Mouse (Mus musculus): ENCODE measurements at regions not wholly inside any gene's neighbourhood (a gene's known extent, or its start where the extent isn't known, plus 50 kb on each side); places are given as distances from the start of the nearest gene placed in this dataset.
A peak's percentile ranks its signal among the peaks of the same experiment; 100 is the strongest.

GRCm38 (mm10) chr1:76373931-76374330 is 827.9 kb downstream of the Slc4a3 start:
- DNase-seq, result no peak

GRCm38 (mm10) chr1:76378154-76378553 is 832.1 kb downstream of the Slc4a3 start:
- DNase-seq, result no peak

GRCm38 (mm10) chr1:76392536-76392935 is 846.5 kb downstream of the Slc4a3 start:
- no peak for DNase-seq

- no peak for DNase-seq
Measured at GRCm38 (mm10) chr1:76394038-76394437, 848.0 kb downstream of the Slc4a3 start.

- DNase-seq, result no peak
Measured at GRCm38 (mm10) chr1:76402854-76403253, 856.8 kb downstream of the Slc4a3 start.

GRCm38 (mm10) chr1:76404003-76404402 is 857.9 kb downstream of the Slc4a3 start:
- no peak for DNase-seq

- DNase-seq, result no peak
Measured at GRCm38 (mm10) chr1:76410813-76411212, 864.7 kb downstream of the Slc4a3 start.

- no peak for DNase-seq
Measured at GRCm38 (mm10) chr1:76420525-76420924, 874.5 kb downstream of the Slc4a3 start.

GRCm38 (mm10) chr1:76427439-76427838 is 881.4 kb downstream of the Slc4a3 start:
- DNase-seq, result no peak

- DNase-seq, result no peak
Measured at GRCm38 (mm10) chr1:76430041-76430610, 884.1 kb downstream of the Slc4a3 start.

GRCm38 (mm10) chr1:76433481-76433941 is 887.4 kb downstream of the Slc4a3 start:
- DNase-seq, result no peak

GRCm38 (mm10) chr1:76450539-76451214 is 904.6 kb downstream of the Slc4a3 start:
- DNase-seq, result peak; percentile 62 to 75

GRCm38 (mm10) chr1:76453160-76453710 is 907.2 kb downstream of the Slc4a3 start:
- no peak for DNase-seq

- peak in 1 of 2 experiments; percentile 20 for DNase-seq
Measured at GRCm38 (mm10) chr1:76466562-76466961, 920.5 kb downstream of the Slc4a3 start.

- peak; percentile 7 to 21 for DNase-seq
Measured at GRCm38 (mm10) chr1:76484193-76484592, 938.1 kb downstream of the Slc4a3 start.

- no peak for DNase-seq
Measured at GRCm38 (mm10) chr1:76487481-76487880, 941.4 kb downstream of the Slc4a3 start.

GRCm38 (mm10) chr1:76489681-76490492 is 943.8 kb downstream of the Slc4a3 start:
- DNase-seq, result no peak

- no peak for DNase-seq
Measured at GRCm38 (mm10) chr1:76490719-76491118, 944.7 kb downstream of the Slc4a3 start.

GRCm38 (mm10) chr1:76491187-76491586 is 945.1 kb downstream of the Slc4a3 start:
- DNase-seq, result peak in 1 of 2 experiments; percentile 6

GRCm38 (mm10) chr1:76505150-76505549 is 959.1 kb downstream of the Slc4a3 start:
- DNase-seq, result no peak

- DNase-seq, result no peak
Measured at GRCm38 (mm10) chr1:76508821-76509220, 962.8 kb downstream of the Slc4a3 start.

GRCm38 (mm10) chr1:76509486-76509885 is 963.4 kb downstream of the Slc4a3 start:
- DNase-seq, result no peak

- peak; percentile 56 to 72 for DNase-seq
Measured at GRCm38 (mm10) chr1:76512156-76512555, 966.1 kb downstream of the Slc4a3 start.

Data from cerebellum, postnatal 25 days (tissue).